Mouse (Mus musculus) megakaryocyte, embryonic 14.5 days (primary cell): ENCODE measurements around the gene Fgf8. TPM values are rescaled to one million over a fixed set of nuclear protein-coding genes. Genes with fewer than 3 reads are reported as not detected.

ENCODE experiments used
- H3K27me3 ChIP-seq: replicated peaks from 2 replicates; pipeline ENCODE3; 2012; ENCODE audit warnings: inconsistent platforms
- H3K36me3 ChIP-seq: replicated peaks from 2 replicates; pipeline ENCODE3; 2012; ENCODE audit warnings: low read length, inconsistent platforms, mixed read lengths
- H3K4me1 ChIP-seq: 2 replicates; pipeline ENCODE4 v1.6.1; 2012; ENCODE audit warnings: inconsistent platforms
- H3K4me3 ChIP-seq: replicated peaks from 2 replicates; pipeline ENCODE3; 2012; ENCODE audit warnings: moderate library complexity, mild to moderate bottlenecking, inconsistent platforms
- H3K9me3 ChIP-seq: 2 replicates; pipeline ENCODE4 v1.6.1; 2012; ENCODE audit warnings: inconsistent platforms
- FLI1 ChIP-seq: IDR thresholded peaks from 2 replicates; pipeline ENCODE4 v1.6.1; 2012; ENCODE audit warnings: low read length, inconsistent platforms, mixed read lengths
- GATA1 ChIP-seq: IDR thresholded peaks from 3 replicates; pipeline ENCODE4 v1.6.1; 2012; ENCODE audit warnings: mixed read lengths, low read length, inconsistent platforms, borderline replicate concordance
- polyA plus RNA-seq: library from polyadenylated mRNA; stranded (reverse); fragments of >175 nt; gene quantifications from 2 replicates; pipeline ENCODE4 v1.2.3, GENCODE M21; 2012; ENCODE audit warnings: low replicate concordance; ENCODE audit not compliant: insufficient read depth

Gene Fgf8
- polyA plus RNA-seq, 1 experiment: not detected

- peaks cover 84% of the 10 kb centered on the region for H3K27me3 ChIP-seq
- TF ChIP-seq FLI1 (no peak), GATA1 (no peak)
Observed at GRCm38 (mm10) chr19:45730042-45730441, 12.7 kb downstream of the Fgf8 start.

GRCm38 (mm10) chr19:45727231-45727630 is 15.5 kb downstream of the Fgf8 start:
- Histone ChIP-seq H3K36me3 (no peaks in the 10 kb centered on the region), H3K4me3 (no peak overlapping the region), H3K27me3 (peaks cover 70% of the 10 kb centered on the region), H3K4me1 (no peaks in the 10 kb centered on the region), H3K9me3 (no peaks in the 10 kb centered on the region)
- TF ChIP-seq FLI1 (no peak), GATA1 (no peak)

More at GRCm38 (mm10) chr19:45730042-45730441, 12.7 kb downstream of the Fgf8 start:
- Histone ChIP-seq H3K4me3 (no peak overlapping the region), H3K36me3 (no peaks in the 10 kb centered on the region), H3K9me3 (no peaks in the 10 kb centered on the region), H3K4me1 (no peaks in the 10 kb centered on the region)

GRCm38 (mm10) chr19:45725677-45726277 is 16.9 kb downstream of the Fgf8 start:
- TF ChIP-seq FLI1: no peak
- TF ChIP-seq GATA1: no peak
- Histone ChIP-seq H3K27me3 (peaks cover 64% of the 10 kb centered on the region), H3K4me3 (no peak overlapping the region), H3K4me1 (no peaks in the 10 kb centered on the region), H3K36me3 (no peaks in the 10 kb centered on the region), H3K9me3 (no peaks in the 10 kb centered on the region)

- Histone ChIP-seq H3K4me3 (no peak overlapping the region), H3K4me1 (0 out of 2 replicates have a peak, but pooled peaks cover 3% of the 10 kb centered on the region), H3K9me3 (no peaks in the 10 kb centered on the region), H3K36me3 (no peaks in the 10 kb centered on the region), H3K27me3 (peaks cover 69% of the 10 kb centered on the region)
- TF ChIP-seq FLI1: no peak
- TF ChIP-seq GATA1: no peak
Observed at GRCm38 (mm10) chr19:45722188-45722587, 20.5 kb downstream of the Fgf8 start.

- TF ChIP-seq GATA1: no peak
- TF ChIP-seq FLI1: no peak
- Histone ChIP-seq H3K36me3 (no peaks in the 10 kb centered on the region), H3K4me3 (no peak overlapping the region), H3K27me3 (peaks cover 69% of the 10 kb centered on the region), H3K4me1 (0 out of 2 replicates have a peak, but pooled peaks cover 3% of the 10 kb centered on the region), H3K9me3 (no peaks in the 10 kb centered on the region)
Observed at GRCm38 (mm10) chr19:45718286-45718685, 24.4 kb downstream of the Fgf8 start.

- Histone ChIP-seq H3K9me3 (no peaks in the 10 kb centered on the region), H3K4me1 (0 out of 2 replicates have a peak, but pooled peaks cover 3% of the 10 kb centered on the region), H3K27me3 (peaks cover 67% of the 10 kb centered on the region), H3K36me3 (no peaks in the 10 kb centered on the region), H3K4me3 (no peak overlapping the region)
- no peak for TF ChIP-seq FLI1
Observed at GRCm38 (mm10) chr19:45717493-45718220, 25.1 kb downstream of the Fgf8 start.

GRCm38 (mm10) chr19:45708704-45709103 is 34.0 kb downstream of the Fgf8 start:
- TF ChIP-seq GATA1 (no peak), FLI1 (no peak)
- Histone ChIP-seq H3K36me3 (no peaks in the 10 kb centered on the region), H3K9me3 (peaks cover 9% of the 10 kb centered on the region; the same call in 1 of the 2 replicates), H3K4me3 (no peak overlapping the region), H3K27me3 (peaks cover 39% of the 10 kb centered on the region), H3K4me1 (no peaks in the 10 kb centered on the region)

- Histone ChIP-seq H3K27me3 (peaks cover 39% of the 10 kb centered on the region), H3K36me3 (no peaks in the 10 kb centered on the region), H3K4me1 (no peaks in the 10 kb centered on the region), H3K4me3 (no peak overlapping the region), H3K9me3 (0 out of 2 replicates have a peak, but pooled peaks cover 4% of the 10 kb centered on the region)
- no peak for TF ChIP-seq FLI1
- TF ChIP-seq GATA1: no peak
Observed at GRCm38 (mm10) chr19:45696281-45696600, 46.5 kb downstream of the Fgf8 start.

- Histone ChIP-seq H3K4me3 (no peak overlapping the region), H3K36me3 (no peaks in the 10 kb centered on the region), H3K9me3 (0 out of 2 replicates have a peak, but pooled peaks cover 4% of the 10 kb centered on the region), H3K27me3 (peaks cover 41% of the 10 kb centered on the region), H3K4me1 (no peaks in the 10 kb centered on the region)
- TF ChIP-seq FLI1: no peak
- TF ChIP-seq GATA1: no peak
Observed at GRCm38 (mm10) chr19:45695496-45696280, 47.0 kb downstream of the Fgf8 start.
